Mouse (Mus musculus) CH12.LX (cell line): ENCODE measurements at regions not wholly inside any gene's neighbourhood (a gene's known extent, or its start where the extent isn't known, plus 50 kb on each side); places are given as distances from the start of the nearest gene placed in this dataset.

ENCODE experiments used
- DNase-seq: peaks from one replicate; pipeline ENCODE4 v3.0.0-alpha.2; 2013; ENCODE audit errors: extremely low read depth
- H3K27ac ChIP-seq: 2 replicates; pipeline ENCODE4 v1.5.1; 2012; ENCODE audit warnings: low read depth, mild to moderate bottlenecking, control low read depth, moderate library complexity; ENCODE audit not compliant: insufficient read depth
- H3K27me3 ChIP-seq: replicated peaks from 2 replicates; pipeline ENCODE3; 2012; ENCODE audit warnings: inconsistent platforms
- H3K36me3 ChIP-seq, 2 experiments: replicated peaks in 1 of 2; 2 replicates each; pipeline versions ENCODE3 to v1.6.1; 2012; ENCODE audit warnings: inconsistent platforms in 1 of 2, low read length in 1 of 2, mild to moderate bottlenecking in 1 of 2, mixed read lengths in 1 of 2, moderate library complexity in 1 of 2; ENCODE audit not compliant: control insufficient read depth in 1 of 2, insufficient read depth in 1 of 2
- H3K4me1 ChIP-seq, 2 experiments: 2 replicates each; pipeline ENCODE4 v1.6.1; 2012; ENCODE audit warnings: inconsistent platforms in 1 of 2, moderate library complexity in 1 of 2; ENCODE audit not compliant: insufficient read depth in 2 of 2, control insufficient read depth in 1 of 2
- H3K4me2 ChIP-seq: 2 replicates; pipeline ENCODE4 v1.6.1; 2012; ENCODE audit warnings: low read depth, mild to moderate bottlenecking, control low read depth; ENCODE audit not compliant: poor library complexity, insufficient read depth, severe bottlenecking
- H3K4me3 ChIP-seq, 3 experiments: fragments of 150-350 bp in 1 of 3; sonication (generic) in 1 of 3; replicated peaks in 1 of 3; 2 replicates each; pipeline versions ENCODE3 to v1.5.1; 2011 to 2012; ENCODE audit warnings: low read depth in 2 of 3, low read length in 2 of 3, mild to moderate bottlenecking in 2 of 3, moderate library complexity in 2 of 3, control low read depth in 1 of 3, improper control_type of control experiment in 1 of 3, inconsistent platforms in 1 of 3, mixed read lengths in 1 of 3; ENCODE audit not compliant: poor library complexity in 1 of 3
- H3K79me2 ChIP-seq: replicated peaks from 2 replicates; pipeline ENCODE4 v1.6.1; 2012; ENCODE audit warnings: mild to moderate bottlenecking, moderate library complexity; ENCODE audit not compliant: control insufficient read depth, poor library complexity, insufficient read depth, severe bottlenecking; ENCODE audit errors: extremely low read depth
- H3K9ac ChIP-seq: 2 replicates; pipeline ENCODE4 v1.6.1; 2012; ENCODE audit warnings: low read depth, mild to moderate bottlenecking, control low read depth, moderate library complexity; ENCODE audit not compliant: insufficient read depth
- H3K9me3 ChIP-seq: replicated peaks from 2 replicates; pipeline ENCODE3; 2012; ENCODE audit warnings: low read length, inconsistent platforms, mixed read lengths
- BHLHE40 ChIP-seq: IDR thresholded peaks from 2 replicates; pipeline ENCODE4 v1.6.1; 2011; ENCODE audit warnings: mild to moderate bottlenecking, low read depth, low read length, improper control_type of control experiment
- CHD2 ChIP-seq: IDR thresholded peaks from 2 replicates; pipeline ENCODE4 v1.6.1; 2011; ENCODE audit warnings: low read length, improper control_type of control experiment
- E2F4 ChIP-seq: IDR thresholded peaks from 2 replicates; pipeline ENCODE4 v1.6.1; 2011; ENCODE audit warnings: low read depth, low read length, improper control_type of control experiment; ENCODE audit not compliant: insufficient replicate concordance
- ELF1 ChIP-seq: IDR thresholded peaks from 2 replicates; pipeline ENCODE4 v1.6.1; 2014; ENCODE audit warnings: low read depth, mild to moderate bottlenecking, inconsistent platforms, low read length, improper control_type of control experiment
- EP300 ChIP-seq: IDR thresholded peaks from 2 replicates; pipeline ENCODE4 v1.6.1; 2011; ENCODE audit warnings: low read length, improper control_type of control experiment
- GABPA ChIP-seq: IDR thresholded peaks from 2 replicates; pipeline ENCODE4 v1.6.1; 2012; ENCODE audit warnings: low read depth, low read length, improper control_type of control experiment, inconsistent platforms; ENCODE audit not compliant: insufficient replicate concordance
- HCFC1 ChIP-seq: IDR thresholded peaks from 2 replicates; pipeline ENCODE4 v1.6.1; 2012; ENCODE audit warnings: low read depth, mild to moderate bottlenecking, inconsistent platforms, low read length, improper control_type of control experiment
- JUN ChIP-seq: IDR thresholded peaks from 2 replicates; pipeline ENCODE4 v1.6.1; 2011; ENCODE audit warnings: low read depth, mild to moderate bottlenecking, low read length, improper control_type of control experiment, moderate library complexity; ENCODE audit not compliant: insufficient read depth
- MAX ChIP-seq: IDR thresholded peaks from 2 replicates; pipeline ENCODE4 v1.6.1; 2011; ENCODE audit warnings: low read length, improper control_type of control experiment
- MAZ ChIP-seq: IDR thresholded peaks from 2 replicates; pipeline ENCODE4 v1.6.1; 2012; ENCODE audit warnings: low read depth, mild to moderate bottlenecking, inconsistent platforms, low read length, improper control_type of control experiment, moderate library complexity
- POLR2A ChIP-seq: IDR thresholded peaks from 2 replicates; pipeline ENCODE4 v1.6.1; 2011; ENCODE audit warnings: low read depth, mild to moderate bottlenecking, improper control_type of control experiment, low read length
- RCOR1 ChIP-seq: conservative IDR thresholded peaks from 2 replicates; pipeline ENCODE4 v1.6.1; 2012; ENCODE audit warnings: low read depth, mild to moderate bottlenecking, inconsistent platforms, low read length, improper control_type of control experiment
- SMC3 ChIP-seq: IDR thresholded peaks from 2 replicates; pipeline ENCODE4 v1.6.1; 2011; ENCODE audit warnings: low read depth, low read length, improper control_type of control experiment
- TCF12 ChIP-seq: IDR thresholded peaks from 2 replicates; pipeline ENCODE4 v1.6.1; 2014; ENCODE audit warnings: low read depth, mild to moderate bottlenecking, inconsistent platforms, low read length, improper control_type of control experiment
- USF1 ChIP-seq: IDR thresholded peaks from 2 replicates; pipeline ENCODE4 v1.6.1; 2014; ENCODE audit warnings: low read depth, mild to moderate bottlenecking, inconsistent platforms, low read length, improper control_type of control experiment
- ZC3H11A ChIP-seq: IDR thresholded peaks from 2 replicates; pipeline ENCODE4 v1.6.1; 2012; ENCODE audit warnings: low read depth, mild to moderate bottlenecking, inconsistent platforms, low read length, improper control_type of control experiment
- ZMIZ1 ChIP-seq: IDR thresholded peaks from 2 replicates; pipeline ENCODE4 v1.6.1; 2012; ENCODE audit warnings: low read depth, mild to moderate bottlenecking, inconsistent platforms, low read length, improper control_type of control experiment
- dilution Hi-C: fragments of 300-500 bp; cut with MboI; formaldehyde crosslinking; loops from 2 replicates; pipeline ENCODE4 v1.14.3; 2020; ENCODE audit warnings: low sequenced_read_pairs; ENCODE audit not compliant: extremely low pct_unique_long_range_greater_than_20kb, extremely low pct_ligation_motif_present
- in situ Hi-C: fragments of 300-500 bp; cut with MboI; formaldehyde crosslinking; loops from 3 replicates; pipeline ENCODE4 v1.14.3; 2019; ENCODE audit warnings: low sequenced_read_pairs, low pct_ligation_motif_present, low pct_unique_long_range_greater_than_20kb, mixed read lengths

- dilution Hi-C loops = no loop called here
- Histone ChIP-seq H3K9me3 (no peaks in the 10 kb centered on the region), H3K4me1 (no peaks in the 10 kb centered on the region), H3K36me3 (no peaks in the 10 kb centered on the region), H3K4me2 (no peak overlapping the region), H3K9ac (no peak overlapping the region), H3K27me3 (no peaks in the 10 kb centered on the region), H3K79me2 (no peaks in the 10 kb centered on the region), H3K27ac (no peak overlapping the region), H3K4me3 (no peak overlapping the region)
- in situ Hi-C loops = no loop called here
- DNase-seq = no peak
- TF ChIP-seq E2F4 = no peak
- no peak for TF ChIP-seq JUN
- TF ChIP-seq MAZ = no peak
- no peak for TF ChIP-seq CHD2
- TF ChIP-seq RCOR1 = no peak
- TF ChIP-seq POLR2A = no peak
- no peak for TF ChIP-seq EP300
- no peak for TF ChIP-seq TCF12
- no peak for TF ChIP-seq ELF1
- TF ChIP-seq SMC3 = no peak
- TF ChIP-seq HCFC1 = no peak
- TF ChIP-seq ZC3H11A = no peak
- no peak for TF ChIP-seq GABPA
- TF ChIP-seq MAX = no peak
- TF ChIP-seq ZMIZ1 = no peak
Measured at GRCm38 (mm10) chr2:57807911-57808310, 189.8 kb upstream of the Galnt5 start.

GRCm38 (mm10) chr2:57812996-57813395 lies 184.7 kb upstream of the Galnt5 start:
- TF ChIP-seq EP300 (no peak), USF1 (no peak), BHLHE40 (no peak), GABPA (no peak)
- DNase-seq = no peak
- Histone ChIP-seq H3K79me2 (no peaks in the 10 kb centered on the region), H3K36me3 (no peaks in the 10 kb centered on the region), H3K9me3 (no peaks in the 10 kb centered on the region), H3K4me1 (no peaks in the 10 kb centered on the region), H3K27ac (no peak overlapping the region), H3K27me3 (no peaks in the 10 kb centered on the region), H3K9ac (no peak overlapping the region), H3K4me3 (no peak overlapping the region), H3K4me2 (no peak overlapping the region)
- dilution Hi-C loops (no loop called here), in situ Hi-C loops (no loop called here)
